Mouse (Mus musculus): ENCODE measurements around the gene Cldn10. TPM values are rescaled to one million over a fixed set of nuclear protein-coding genes. Genes with fewer than 3 reads are reported as not detected.

The Cldn10 gene
- total RNA-seq (2014; rRNA removed) (2.4 and 3.1 TPM in 2 replicates), polyA plus RNA-seq (2015; fragmentation: Nextera tagmentation; extraction: Ambion mirVana) (7.2 and 11.3 TPM in 2 replicates)

- no peaks in the 10 kb centered on the region for H3K9me3 ChIP-seq (ENCODE audit: low read length)
- no peak for TF ChIP-seq CTCF (IDR thresholded peaks at IDR 0.05; ENCODE audit: low read depth)
- no peak within 1 kb of the TSS for H3K4me3 ChIP-seq (ENCODE audit: low read depth, low read length)
- H3K9ac ChIP-seq: no peak within 1 kb of the TSS
- 81% methylated on average over 4 of the region's 4 CpGs for WGBS
- ATAC-seq: no peak
- no peak for DNase-seq
- H3K36me3 ChIP-seq (ENCODE audit: insufficient read depth): no peaks in the 10 kb centered on the region
- no peaks in the 10 kb centered on the region for H3K4me1 ChIP-seq (ENCODE audit: insufficient read depth)
- H3K27me3 ChIP-seq (ENCODE audit: insufficient read depth, low read length): no peaks in the 10 kb centered on the region
- no peak within 1 kb of the TSS for H3K4me2 ChIP-seq (ENCODE audit: low read depth)
- H3K27ac ChIP-seq (ENCODE audit: low read depth, low read length): no peak within 1 kb of the TSS
Measured at GRCm38 (mm10) chr14:118787621-118788020, at the start of gene Cldn10. TSS of gene Cldn10 (plus strand) at chr14:118787908.

- Histone ChIP-seq H3K27me3 (ENCODE audit: insufficient read depth, low read length) (no peaks in the 10 kb centered on the region), H3K4me1 (ENCODE audit: insufficient read depth) (no peaks in the 10 kb centered on the region), H3K36me3 (ENCODE audit: insufficient read depth) (no peaks in the 10 kb centered on the region), H3K9ac (no peak overlapping the region), H3K4me2 (ENCODE audit: low read depth) (no peak overlapping the region), H3K4me3 (ENCODE audit: low read depth, low read length) (no peak overlapping the region), H3K27ac (ENCODE audit: low read depth, low read length) (no peak overlapping the region), H3K9me3 (ENCODE audit: low read length) (0 out of 2 replicates have a peak, but pooled peaks cover 9% of the 10 kb centered on the region)
- no peak for ATAC-seq
- TF ChIP-seq CTCF (IDR thresholded peaks at IDR 0.05; ENCODE audit: low read depth): no peak
- no peak for DNase-seq
Measured at GRCm38 (mm10) chr14:118741780-118742179, 45.9 kb upstream of the Cldn10 start.

- no peak for DNase-seq
- H3K36me3 ChIP-seq (ENCODE audit: insufficient read depth): no peaks in the 10 kb centered on the region
- 82% methylated on average over 5 of the region's 5 CpGs for WGBS
- H3K4me3 ChIP-seq (ENCODE audit: low read depth, low read length): no peak overlapping the region
- no peak for ATAC-seq
- H3K4me2 ChIP-seq (ENCODE audit: low read depth): no peak overlapping the region
- H3K9ac ChIP-seq: no peak overlapping the region
- H3K27me3 ChIP-seq (ENCODE audit: insufficient read depth, low read length): no peaks in the 10 kb centered on the region
- no peaks in the 10 kb centered on the region for H3K4me1 ChIP-seq (ENCODE audit: insufficient read depth)
- no peak overlapping the region for H3K27ac ChIP-seq (ENCODE audit: low read depth, low read length)
- TF ChIP-seq CTCF (IDR thresholded peaks at IDR 0.05; ENCODE audit: low read depth): no peak
- H3K9me3 ChIP-seq (ENCODE audit: low read length): 0 out of 2 replicates have a peak, but pooled peaks cover 9% of the 10 kb centered on the region
Measured at GRCm38 (mm10) chr14:118742862-118743261, 44.8 kb upstream of the Cldn10 start.

GRCm38 (mm10) chr14:118749068-118749467 lies 38.6 kb upstream of the Cldn10 start:
- 99% methylated on average over 2 of the region's 2 CpGs for WGBS
- H3K9me3 ChIP-seq (ENCODE audit: low read length): no peaks in the 10 kb centered on the region
- no peak overlapping the region for H3K4me3 ChIP-seq (ENCODE audit: low read depth, low read length)
- TF ChIP-seq CTCF (IDR thresholded peaks at IDR 0.05; ENCODE audit: low read depth): no peak
- ATAC-seq (no peak), DNase-seq (no peak)
- H3K27me3 ChIP-seq (ENCODE audit: insufficient read depth, low read length): no peaks in the 10 kb centered on the region
- H3K4me2 ChIP-seq (ENCODE audit: low read depth): no peak overlapping the region
- H3K27ac ChIP-seq (ENCODE audit: low read depth, low read length): no peak overlapping the region
- H3K9ac ChIP-seq: no peak overlapping the region
- H3K4me1 ChIP-seq (ENCODE audit: insufficient read depth): no peaks in the 10 kb centered on the region
- H3K36me3 ChIP-seq (ENCODE audit: insufficient read depth): no peaks in the 10 kb centered on the region

GRCm38 (mm10) chr14:118749715-118750114 lies 38.0 kb upstream of the Cldn10 start:
- ATAC-seq (no peak), DNase-seq (no peak)
- Histone ChIP-seq H3K9me3 (ENCODE audit: low read length) (no peaks in the 10 kb centered on the region), H3K4me3 (ENCODE audit: low read depth, low read length) (no peak overlapping the region), H3K4me2 (ENCODE audit: low read depth) (no peak overlapping the region), H3K4me1 (ENCODE audit: insufficient read depth) (no peaks in the 10 kb centered on the region), H3K9ac (no peak overlapping the region), H3K27ac (ENCODE audit: low read depth, low read length) (no peak overlapping the region), H3K27me3 (ENCODE audit: insufficient read depth, low read length) (no peaks in the 10 kb centered on the region), H3K36me3 (ENCODE audit: insufficient read depth) (no peaks in the 10 kb centered on the region)
- 55% methylated on average over 4 of the region's 4 CpGs for WGBS
- TF ChIP-seq CTCF (IDR thresholded peaks at IDR 0.05; ENCODE audit: low read depth): no peak

GRCm38 (mm10) chr14:118750505-118751192 lies 37.1 kb upstream of the Cldn10 start:
- no peaks in the 10 kb centered on the region for H3K9me3 ChIP-seq (ENCODE audit: low read length)
- no peaks in the 10 kb centered on the region for H3K4me1 ChIP-seq (ENCODE audit: insufficient read depth)

GRCm38 (mm10) chr14:118751193-118751753 lies 36.4 kb upstream of the Cldn10 start:
- DNase-seq (no peak), ATAC-seq (no peak)
- no peak overlapping the region for H3K9ac ChIP-seq
- no peak for TF ChIP-seq CTCF (IDR thresholded peaks at IDR 0.05; ENCODE audit: low read depth)
- no peaks in the 10 kb centered on the region for H3K4me1 ChIP-seq (ENCODE audit: insufficient read depth)
- no peak overlapping the region for H3K4me2 ChIP-seq (ENCODE audit: low read depth)
- H3K9me3 ChIP-seq (ENCODE audit: low read length): no peaks in the 10 kb centered on the region
- H3K4me3 ChIP-seq (ENCODE audit: low read depth, low read length): no peak overlapping the region
- 73% methylated on average over 8 of the region's 8 CpGs for WGBS
- H3K36me3 ChIP-seq (ENCODE audit: insufficient read depth): no peaks in the 10 kb centered on the region
- H3K27me3 ChIP-seq (ENCODE audit: insufficient read depth, low read length): no peaks in the 10 kb centered on the region
- H3K27ac ChIP-seq (ENCODE audit: low read depth, low read length): no peak overlapping the region

More at GRCm38 (mm10) chr14:118750505-118751192, 37.1 kb upstream of the Cldn10 start:
- 92% methylated on average over 6 of the region's 6 CpGs for WGBS
- DNase-seq (no peak), ATAC-seq (no peak)
- no peak overlapping the region for H3K4me3 ChIP-seq (ENCODE audit: low read depth, low read length)
- no peaks in the 10 kb centered on the region for H3K36me3 ChIP-seq (ENCODE audit: insufficient read depth)
- H3K27ac ChIP-seq (ENCODE audit: low read depth, low read length): no peak overlapping the region
- no peak overlapping the region for H3K4me2 ChIP-seq (ENCODE audit: low read depth)
- no peak for TF ChIP-seq CTCF (IDR thresholded peaks at IDR 0.05; ENCODE audit: low read depth)
- no peak overlapping the region for H3K9ac ChIP-seq
- H3K27me3 ChIP-seq (ENCODE audit: insufficient read depth, low read length): no peaks in the 10 kb centered on the region

All from forebrain, postnatal 0 days (tissue).